Mouse (Mus musculus) layer of hippocampus, postnatal 36 days (tissue): ENCODE results near the gene Abcc4. TPM values are rescaled to one million over a fixed set of nuclear protein-coding genes. Genes with fewer than 3 reads are reported as not detected.
A peak's percentile ranks its signal among the peaks of the same experiment; 100 is the strongest.

Source experiments
- DNase-seq, 2 experiments: peaks; one replicate each; pipeline ENCODE4 v3.0.0; 2022
- total RNA-seq, 2 experiments: library from RNA; stranded (reverse); gene quantifications; 2 replicates each; pipeline ENCODE4 v1.2.3; 2021

Abcc4 gene
- total RNA-seq, 2 experiments from 2014 or later: 8.2 to 10.4 TPM

- DNase-seq: no peak
Measured at GRCm38 (mm10) chr14:118638447-118639275, 67.4 kb downstream of the Abcc4 start.

GRCm38 (mm10) chr14:118635493-118636183, 70.4 kb downstream of the Abcc4 start:
- DNase-seq: peak; percentile 43 to 49

- DNase-seq: no peak
Measured at GRCm38 (mm10) chr14:118629649-118630048, 76.4 kb downstream of the Abcc4 start.

GRCm38 (mm10) chr14:118621449-118621789, 84.6 kb downstream of the Abcc4 start:
- no peak for DNase-seq

DNA sequence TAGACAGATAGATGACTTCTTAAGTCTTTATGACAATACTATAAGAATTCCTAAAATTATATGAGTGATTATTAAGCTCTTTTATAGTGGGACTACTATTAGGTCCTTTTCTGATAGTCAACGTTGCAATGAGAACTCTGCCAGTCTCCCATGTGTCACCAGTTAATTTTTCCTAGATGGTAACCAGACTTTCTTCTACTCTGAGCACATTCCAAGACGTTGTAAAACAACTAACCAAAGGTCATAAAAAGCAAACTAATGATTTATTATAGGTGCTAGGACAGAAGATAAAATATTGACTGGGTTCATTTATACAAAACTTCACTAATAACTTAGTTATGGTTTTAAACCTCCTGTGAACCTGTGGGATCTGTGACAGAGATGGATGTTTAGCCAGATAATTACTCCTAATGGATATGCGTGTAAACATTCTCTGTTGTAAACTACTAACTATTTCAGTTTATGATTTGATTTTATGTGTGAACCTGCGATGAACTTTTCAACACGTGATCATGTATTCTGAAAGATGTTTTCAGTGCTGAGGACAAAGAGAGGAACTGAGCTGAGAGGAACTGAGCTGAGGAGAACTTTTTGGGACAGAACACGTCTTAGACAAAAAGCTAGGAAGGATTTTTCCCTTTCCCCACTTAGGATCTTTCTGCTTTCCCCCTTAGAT, 85.1 kb downstream of the Abcc4 start:
- no peak for DNase-seq

DNA sequence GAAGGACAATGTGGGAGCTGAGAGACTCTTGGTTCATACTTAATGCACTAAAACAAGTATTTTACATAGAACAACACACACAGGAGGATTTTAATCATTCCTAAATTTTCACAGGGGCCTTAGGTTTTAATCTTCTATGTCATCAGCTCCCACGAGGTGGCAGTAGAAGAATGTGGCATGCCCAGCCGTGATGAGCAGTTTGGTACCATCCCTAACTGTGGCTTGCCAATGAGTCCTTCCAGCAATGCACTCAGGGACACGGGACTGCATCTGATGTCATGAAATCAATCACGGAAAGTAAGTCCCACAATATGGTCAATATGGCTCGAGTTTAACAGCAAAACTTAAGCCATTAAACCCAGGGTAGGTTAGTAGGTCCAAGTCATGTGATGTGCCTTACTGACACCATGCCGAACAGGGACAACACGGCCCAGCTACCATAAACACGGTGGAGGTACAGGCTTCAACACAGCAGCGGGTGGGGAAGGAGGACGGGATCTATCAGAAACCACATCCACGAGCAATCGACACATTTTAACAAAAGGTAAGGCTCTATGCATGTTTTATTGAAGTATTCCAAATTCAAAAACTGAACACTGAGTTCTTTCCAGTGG, 89.2 kb downstream of the Abcc4 start:
- peak; percentile 50 to 67 for DNase-seq

DNA sequence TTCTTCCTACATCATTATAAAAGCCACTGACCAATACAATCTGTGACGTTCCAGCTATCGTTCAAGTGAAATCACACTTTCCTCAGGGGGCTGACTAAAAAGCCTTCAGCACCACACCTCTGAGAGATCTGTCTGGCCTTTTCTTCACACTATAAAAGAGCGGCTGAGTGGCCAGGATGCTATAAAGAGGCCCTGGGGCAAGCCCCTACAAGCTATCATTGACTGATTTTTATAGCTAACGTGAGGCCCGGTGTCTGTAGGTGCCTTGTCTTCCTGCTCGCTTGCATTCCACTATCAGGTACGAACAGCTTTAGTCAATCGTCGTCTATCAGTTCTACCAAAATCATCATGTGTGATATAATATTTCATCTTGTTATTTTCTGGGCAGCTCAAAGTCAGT, 92.3 kb downstream of the Abcc4 start:
- no peak for DNase-seq

- DNase-seq: no peak
Measured at GRCm38 (mm10) chr14:118611714-118612113, 94.3 kb downstream of the Abcc4 start.

- DNase-seq: no peak
Measured at GRCm38 (mm10) chr14:118610786-118611185, 95.2 kb downstream of the Abcc4 start.

DNA sequence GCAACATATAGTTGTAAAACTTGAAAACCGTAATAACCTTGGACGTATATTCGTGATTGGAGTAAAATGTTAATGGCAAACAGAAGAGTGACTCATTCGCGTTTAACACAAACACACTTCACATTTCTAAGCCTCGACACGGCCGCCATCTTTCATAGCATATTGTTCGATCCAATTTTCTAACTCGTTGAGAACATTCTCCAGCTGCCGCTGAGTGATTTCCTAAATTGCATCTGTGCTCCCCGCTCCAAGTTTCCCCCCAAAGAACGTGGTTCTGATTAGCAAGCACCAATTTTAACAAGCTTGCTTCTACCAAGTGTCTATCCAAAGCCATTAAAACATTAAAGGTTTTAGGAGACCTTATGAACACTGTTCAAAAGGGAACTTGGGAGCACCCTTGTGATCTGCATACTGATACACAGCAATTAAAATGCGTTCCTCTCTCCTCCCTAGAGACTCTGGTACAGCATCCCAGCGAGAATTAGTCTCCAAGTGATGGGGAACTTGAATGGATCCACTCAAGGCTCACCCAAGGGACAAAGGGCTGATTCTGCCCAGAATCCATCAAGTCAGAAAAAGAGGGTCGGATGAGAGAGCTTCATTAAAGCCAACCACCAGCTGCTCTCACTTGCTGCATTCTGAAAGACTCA, 97.1 kb downstream of the Abcc4 start:
- DNase-seq: peak; percentile 7 to 22

DNA sequence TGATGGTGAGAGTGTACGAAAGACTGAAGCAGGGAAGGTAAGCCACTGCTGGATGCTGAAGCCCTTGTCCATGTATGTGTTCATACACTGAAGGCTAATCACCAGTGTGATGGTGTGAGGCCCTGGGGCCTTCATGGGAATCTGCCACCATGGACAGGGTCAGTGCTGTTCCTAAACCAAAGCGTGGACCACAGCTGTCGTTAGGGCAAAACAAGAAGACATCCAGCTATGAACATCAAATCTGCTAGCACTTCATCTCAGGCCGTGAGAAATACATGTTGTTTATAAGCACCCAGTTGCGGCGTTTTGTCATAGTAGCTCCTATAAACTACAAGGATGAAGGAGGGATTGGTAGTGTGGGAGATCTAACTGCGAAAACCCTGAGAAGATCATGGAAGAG, 97.7 kb downstream of the Abcc4 start:
- DNase-seq: no peak

- DNase-seq: no peak
Measured at GRCm38 (mm10) chr14:118606476-118606875, 99.5 kb downstream of the Abcc4 start.

DNA sequence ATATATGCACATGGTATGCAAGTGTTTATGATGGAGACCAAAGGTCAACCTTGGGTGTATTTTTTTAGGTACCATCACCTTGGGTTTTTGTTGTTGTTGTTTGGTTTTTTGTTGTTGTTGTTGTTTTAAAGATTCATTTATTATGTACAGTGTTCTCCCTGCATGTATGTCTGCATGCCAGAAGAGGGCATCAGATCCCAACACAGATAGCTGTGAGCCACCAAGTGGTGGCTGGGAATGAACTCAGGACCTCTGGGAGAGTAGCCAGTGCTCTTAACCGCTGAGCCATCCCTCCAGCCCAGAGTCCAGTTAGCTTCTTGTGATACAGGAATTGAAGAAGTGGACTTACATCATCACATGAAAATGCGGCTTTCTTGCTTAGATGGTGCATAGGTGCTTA, 101.1 kb downstream of the Abcc4 start:
- DNase-seq: no peak

GRCm38 (mm10) chr14:118602031-118602430, 104.0 kb downstream of the Abcc4 start:
- no peak for DNase-seq

DNA sequence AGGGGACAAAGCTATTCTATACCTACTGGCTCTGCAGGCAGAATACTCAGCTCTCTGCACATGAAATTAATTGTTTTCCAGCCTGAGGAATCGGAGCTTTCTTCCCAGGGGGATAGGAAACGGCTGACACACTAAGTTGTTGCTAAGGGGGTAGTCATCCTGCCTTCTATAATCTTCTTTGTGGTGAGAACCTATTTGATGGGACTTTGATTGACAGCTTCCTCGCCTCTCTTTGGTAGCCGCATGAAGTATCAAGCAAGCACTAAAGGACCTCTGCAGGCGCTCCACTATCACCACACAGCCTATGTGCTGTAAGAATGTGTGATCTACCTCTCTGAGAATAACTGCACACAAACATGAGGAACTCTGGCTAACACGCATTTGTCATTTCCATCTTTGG, 105.3 kb downstream of the Abcc4 start:
- DNase-seq: no peak

DNA sequence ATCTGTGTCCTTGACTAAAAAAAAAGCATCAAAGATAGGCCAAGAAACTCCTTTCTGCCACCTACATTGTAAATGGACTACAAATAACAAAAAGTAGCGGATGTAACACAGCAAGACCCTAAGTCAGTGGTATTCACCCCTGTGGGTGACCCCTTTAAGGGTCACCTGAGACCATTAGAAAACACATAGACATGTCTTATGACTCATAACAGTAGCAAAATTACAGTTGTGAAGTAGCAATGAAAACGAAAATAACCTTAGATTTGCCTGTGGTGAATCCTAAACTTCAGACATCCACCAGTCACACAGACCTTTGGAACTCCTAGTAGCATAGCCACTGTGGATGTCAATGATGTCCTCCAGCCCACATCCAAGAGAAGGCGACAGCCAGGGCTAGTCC, 107.3 kb downstream of the Abcc4 start:
- DNase-seq: no peak

- no peak for DNase-seq
Measured at GRCm38 (mm10) chr14:118594463-118594862, 111.6 kb downstream of the Abcc4 start.

DNA sequence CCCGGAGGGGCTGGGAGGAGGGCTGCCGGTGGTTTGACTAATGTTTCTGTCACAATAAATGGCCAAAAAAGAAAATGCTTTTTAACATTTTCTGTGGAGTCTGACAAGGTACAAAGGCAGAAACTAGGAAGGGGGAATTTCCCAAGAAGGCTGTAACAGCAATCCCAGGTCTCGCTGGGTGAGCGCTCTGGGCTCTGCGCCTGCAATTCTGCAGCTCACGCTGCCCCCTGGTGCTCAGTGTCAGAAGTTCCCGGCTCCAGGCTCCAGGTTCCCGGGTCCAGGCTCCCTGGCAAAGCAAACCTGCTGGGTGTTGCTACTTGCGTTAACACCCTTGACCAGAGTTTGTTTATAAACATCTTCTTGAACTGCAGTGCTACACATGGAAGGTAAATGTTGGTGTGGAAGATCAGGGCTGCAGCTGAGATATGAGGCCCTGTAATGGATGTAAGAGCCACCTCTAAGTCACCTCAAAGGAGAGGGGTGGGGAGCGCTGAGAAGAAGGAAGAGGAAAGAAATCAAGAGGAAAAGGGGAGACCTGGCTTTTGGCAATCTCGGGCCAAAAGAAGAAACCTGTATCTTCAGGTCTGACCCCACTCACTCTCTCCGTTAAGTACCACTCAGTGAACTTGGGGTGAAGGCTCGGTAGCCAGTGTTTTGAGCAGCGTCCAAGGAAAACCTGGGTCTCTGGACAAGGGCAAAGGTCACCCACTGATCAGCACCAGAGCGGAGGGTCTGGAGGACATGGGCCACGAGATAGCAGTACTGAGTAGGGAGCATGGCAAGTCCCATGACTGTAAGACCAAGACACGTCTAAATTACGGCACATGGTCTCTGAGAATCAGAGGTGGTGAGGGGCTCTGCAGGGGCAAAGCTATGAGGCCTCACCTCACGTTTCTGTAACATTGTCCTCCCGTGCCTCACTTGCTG, 114.3 kb downstream of the Abcc4 start:
- peak; percentile 76 to 77 for DNase-seq

- DNase-seq: no peak
Measured at GRCm38 (mm10) chr14:118582333-118582941, 123.6 kb downstream of the Abcc4 start.

GRCm38 (mm10) chr14:118581673-118582072, 124.3 kb downstream of the Abcc4 start:
- no peak for DNase-seq
